Comparison of ENCODE assay signal across 19 mouse cellular contexts in genomic region chr6:21805013-21805570, GRCm38 (mm10). TPM values are rescaled to one million over a fixed set of nuclear protein-coding genes. Genes with fewer than 3 reads are reported as not detected.
A peak's percentile ranks its signal among the peaks of the same experiment; 100 is the strongest.
DNase-seq lines count a peak whose midpoint lies in the region; ATAC-seq and TF ChIP-seq lines count a peak whose summit lies in the region.
"Had no signal": no experiment of that assay in that cellular context is flagged by ENCODE, and none has a peak within 500 bp of the region (broad histone marks: within the 10 kb centered on the region; RNA-seq: fewer than 3 reads in every experiment).

No protein-coding gene starts in this region.

- DNase-seq in heart, adult 11 months = peak; percentile 76
- DNase-seq in heart, embryonic 10.5 days (ENCODE audit: low spot score) = no peak
- no peak for DNase-seq in lung, embryonic 14.5 days
- DNase-seq in lung, adult 2 months = no peak
- peak; percentile 36 for DNase-seq in NIH3T3 (ENCODE audit: low read depth)
- no peak for DNase-seq in heart, postnatal 36 days
- DNase-seq: cerebellum, adult 18-20 months; cerebellum, postnatal 25 days; gastrocnemius, adult 2 months; thymus, postnatal 25 days had no signal

- no peak overlapping the region for H3K9ac ChIP-seq in lung, embryonic 14.5 days
- no peak overlapping the region for H3K9ac ChIP-seq in limb, embryonic 15.5 days
- H3K9ac ChIP-seq: heart, embryonic 15.5 days; liver, embryonic 14.5 days; midbrain, embryonic 13.5 days; neural tube, embryonic 13.5 days had no signal

- ATAC-seq in lung, embryonic 14.5 days (ENCODE audit: insufficient read depth) = no peak
- ATAC-seq in limb, embryonic 15.5 days (ENCODE audit: insufficient number of reproducible peaks, low FRiP score, low TSS enrichment, low read depth) = no peak
- ATAC-seq: activated CD4-positive, CD25-positive, alpha-beta regulatory T cell, adult 4 months; hindbrain, embryonic 16.5 days; intestine, embryonic 16.5 days; midbrain, embryonic 13.5 days had no signal

- no peaks in the 10 kb centered on the region for H3K27me3 ChIP-seq in heart, embryonic 10.5 days (ENCODE audit: insufficient read depth, poor library complexity, severe bottlenecking)
- no peaks in the 10 kb centered on the region for H3K27me3 ChIP-seq in lung, embryonic 14.5 days (ENCODE audit: insufficient read depth, low read length)
- H3K27me3 ChIP-seq in limb, embryonic 15.5 days = no peaks in the 10 kb centered on the region
- H3K27me3 ChIP-seq: CH12.LX; heart, embryonic 15.5 days; midbrain, embryonic 13.5 days; neural tube, embryonic 13.5 days had no signal

- H3K36me3 ChIP-seq in heart, embryonic 10.5 days = peaks cover 29% of the 10 kb centered on the region
- peaks cover 6% of the 10 kb centered on the region; the same call in 1 of the 2 replicates for H3K36me3 ChIP-seq in lung, embryonic 14.5 days (ENCODE audit: insufficient read depth)
- 0 out of 2 replicates have a peak, but pooled peaks cover 2% of the 10 kb centered on the region for H3K36me3 ChIP-seq in limb, embryonic 15.5 days

- H3K27ac ChIP-seq in heart, embryonic 10.5 days = no peak overlapping the region
- H3K27ac ChIP-seq in lung, embryonic 14.5 days (ENCODE audit: low read depth) = peak overlapping the region; percentile 4; the same call in 1 of the 2 replicates
- H3K27ac ChIP-seq in limb, embryonic 15.5 days = 0 out of 2 replicates have a peak overlapping the region, but pooled peaks have one; percentile 43
- H3K27ac ChIP-seq: heart, embryonic 15.5 days; liver, embryonic 14.5 days; midbrain, embryonic 13.5 days; neural tube, embryonic 13.5 days had no signal

- no peak for TF ChIP-seq POLR2A in lung, adult 2 months (IDR thresholded peaks at IDR 0.05; ENCODE audit: borderline replicate concordance, extremely low read depth, low read depth, low read length)

- 80% methylated on average over 7 of the region's 7 CpGs for WGBS in heart, embryonic 10.5 days
- 63% methylated on average over 7 of the region's 7 CpGs for WGBS in lung, embryonic 14.5 days
- WGBS in lung, adult 2 months = 63% methylated on average over 7 of the region's 7 CpGs
- WGBS in limb, embryonic 15.5 days = 53% methylated on average over 7 of the region's 7 CpGs

- no peak overlapping the region for H3K4me2 ChIP-seq in lung, embryonic 14.5 days
- no peak overlapping the region for H3K4me2 ChIP-seq in limb, embryonic 15.5 days
- H3K4me2 ChIP-seq: heart, embryonic 15.5 days; midbrain, embryonic 13.5 days; neural tube, embryonic 13.5 days had no signal

- TF ChIP-seq CTCF in lung, embryonic 14.5 days (IDR thresholded peaks at IDR 0.05; ENCODE audit: low read depth) = no peak
- no peak for TF ChIP-seq CTCF in lung, adult 2 months (IDR thresholded peaks at IDR 0.05; ENCODE audit: insufficient read depth, low read length)

- no peaks in the 10 kb centered on the region for H3K4me1 ChIP-seq in heart, embryonic 10.5 days
- H3K4me1 ChIP-seq in lung, embryonic 14.5 days (ENCODE audit: insufficient read depth) = no peaks in the 10 kb centered on the region
- H3K4me1 ChIP-seq in lung, adult 2 months (ENCODE audit: control insufficient read depth, insufficient read depth, low read length) = no peaks in the 10 kb centered on the region; the same call in 1 of the 2 replicates
- peaks cover 15% of the 10 kb centered on the region for H3K4me1 ChIP-seq in limb, embryonic 15.5 days
- H3K4me1 ChIP-seq: heart, embryonic 15.5 days; midbrain, embryonic 13.5 days had no signal

- intact Hi-C loops in heart, postnatal 36 days (cut with DNase I) = no loop called here

- H3K4me3 ChIP-seq in heart, embryonic 10.5 days = no peak overlapping the region
- no peak overlapping the region for H3K4me3 ChIP-seq in lung, embryonic 14.5 days (ENCODE audit: low read depth, low read length)
- H3K4me3 ChIP-seq in lung, adult 2 months (replicated peaks; ENCODE audit: extremely low read depth, low read depth, low read length) = no peak overlapping the region
- H3K4me3 ChIP-seq in limb, embryonic 15.5 days = no peak overlapping the region
- H3K4me3 ChIP-seq: gastrocnemius, adult 2 months; heart, embryonic 15.5 days; midbrain, embryonic 13.5 days; neural tube, embryonic 13.5 days had no signal

- H3K9me3 ChIP-seq in heart, embryonic 10.5 days = no peaks in the 10 kb centered on the region
- H3K9me3 ChIP-seq in lung, embryonic 14.5 days (ENCODE audit: low read depth, low read length) = no peaks in the 10 kb centered on the region
- no peaks in the 10 kb centered on the region for H3K9me3 ChIP-seq in limb, embryonic 15.5 days
- H3K9me3 ChIP-seq: heart, embryonic 15.5 days; neural tube, embryonic 13.5 days had no signal

RNA-seq across cellular contexts. Expression of gene Tspan12, which starts 47.2 kb away (rescaled TPM):
- 67.3 and 67.5 TPM in 2 replicates for polyA plus RNA-seq in heart, embryonic 10.5 days (2016; fragmentation: Nextera tagmentation; extraction: Ambion mirVana)
- polyA plus RNA-seq in lung, embryonic 14.5 days (2014; fragmentation: Nextera tagmentation; extraction: Ambion mirVana) = 53.0 and 53.7 TPM in 2 replicates
- polyA plus RNA-seq in lung, adult 2 months (2012; rRNA removed) = 17.0 and 25.4 TPM in 2 replicates
- polyA plus RNA-seq in limb, embryonic 15.5 days (2015; fragmentation: Nextera tagmentation; extraction: Ambion mirVana) = 28.2 and 34.9 TPM in 2 replicates
- total RNA-seq in heart, postnatal 36 days (2021) = 10 to 100 TPM; 77.4 to 79.7 TPM
- total RNA-seq: CH12.LX had no signal
- polyA plus RNA-seq: activated CD4-positive, CD25-positive, alpha-beta regulatory T cell, adult 4 months had no signal

Comparison
In these comparisons a context has a peak if more than half of its experiments do, and no peak if none do; other contexts are left out.
1. DNase-seq: peak in heart, adult 11 months (single experiment) and NIH3T3 (single experiment); none in heart, embryonic 10.5 days (single experiment), lung, embryonic 14.5 days (single experiment), lung, adult 2 months (single experiment) and heart, postnatal 36 days (0 of 2).